Mouse (Mus musculus) G1E (cell line): ENCODE measurements around the gene Tfdp2. TPM values are rescaled to one million over a fixed set of nuclear protein-coding genes. Genes with fewer than 3 reads are reported as not detected.
A peak's percentile ranks its signal among the peaks of the same experiment; 100 is the strongest.

ENCODE experiments used
- ATAC-seq: 2 replicates; pipeline ENCODE4 v1.8.0; 2016; ENCODE audit warnings: mild to moderate bottlenecking; ENCODE audit not compliant: insufficient number of reproducible peaks, poor library complexity, low FRiP score, severe bottlenecking; ENCODE audit errors: extremely low read depth
- DNase-seq: peaks from one replicate; pipeline ENCODE4 v3.0.0; 2012; ENCODE audit warnings: low spot score
- H3K27me3 ChIP-seq: 2 replicates; pipeline ENCODE4 v1.6.1; 2012; ENCODE audit warnings: mild to moderate bottlenecking, low read length, inconsistent platforms; ENCODE audit not compliant: insufficient read depth
- H3K36me3 ChIP-seq: replicated peaks from 2 replicates; pipeline ENCODE3; 2012; ENCODE audit warnings: mild to moderate bottlenecking, inconsistent platforms
- H3K4me1 ChIP-seq: 2 replicates; pipeline ENCODE4 v1.6.1; 2012; ENCODE audit warnings: low read depth, low read length, inconsistent platforms, mixed read lengths; ENCODE audit not compliant: insufficient read depth
- H3K4me3 ChIP-seq: 2 replicates; pipeline ENCODE4 v1.5.1; 2012; ENCODE audit warnings: low read depth, mild to moderate bottlenecking, inconsistent platforms, low read length, moderate library complexity, mixed read lengths
- H3K9me3 ChIP-seq: replicated peaks from 2 replicates; pipeline ENCODE4 v1.6.1; 2012; ENCODE audit warnings: inconsistent platforms
- CTCF ChIP-seq: IDR thresholded peaks from 2 replicates; pipeline ENCODE4 v1.5.1; 2012; ENCODE audit warnings: low read depth, low read length, inconsistent platforms, mixed read lengths
- GATA1 ChIP-seq: IDR thresholded peaks from 2 replicates; pipeline ENCODE4 v1.6.1; 2012; ENCODE audit warnings: borderline replicate concordance, low read length, inconsistent platforms, mixed read lengths
- GATA2 ChIP-seq: IDR thresholded peaks from 2 replicates; pipeline ENCODE4 v1.6.1; 2012; ENCODE audit warnings: low read depth, low read length, inconsistent platforms, borderline replicate concordance
- POLR2AphosphoS5 ChIP-seq: IDR thresholded peaks from 2 replicates; pipeline ENCODE4 v1.6.1; 2012; ENCODE audit warnings: low read depth, low read length, inconsistent platforms; ENCODE audit not compliant: insufficient replicate concordance
- TAL1 ChIP-seq: conservative IDR thresholded peaks from 2 replicates; pipeline ENCODE4 v1.6.1; 2012; ENCODE audit warnings: low read depth, low read length, inconsistent platforms, mixed read lengths
- polyA plus RNA-seq: library from polyadenylated mRNA; stranded (reverse); fragments of >175 nt; gene quantifications from 2 replicates; pipeline ENCODE4 v1.2.3, GENCODE M21; 2012
- total RNA-seq, 2 experiments: library from RNA; stranded (forward) in 1 of 2; stranded (reverse) in 1 of 2; fragments of 200-1000 nt in 1 of 2; fragments of >200 nt in 1 of 2; fragmentation: Nextera tagmentation in 1 of 2; gene quantifications; 2 replicates each; pipeline ENCODE4 v1.2.3; 2014 to 2017

Gene Tfdp2
- total and polyA plus RNA-seq, 3 experiments = 10.7 to 101 (median 42.7) TPM

GRCm38 (mm10) chr9:96197806-96198205 lies 1.7 kb downstream of the Tfdp2 start:
- Histone ChIP-seq H3K4me1 (peaks cover 22% of the 10 kb centered on the region), H3K9me3 (no peaks in the 10 kb centered on the region), H3K4me3 (no peak overlapping the region), H3K27me3 (peaks cover 4% of the 10 kb centered on the region; the same call in 1 of the 2 replicates), H3K36me3 (peaks cover 4% of the 10 kb centered on the region)
- DNase-seq = no peak
- TF ChIP-seq CTCF (no peak), POLR2AphosphoS5 (no peak), TAL1 (no peak), GATA1 (no peak), GATA2 (no peak)
- ATAC-seq = no peak

DNA sequence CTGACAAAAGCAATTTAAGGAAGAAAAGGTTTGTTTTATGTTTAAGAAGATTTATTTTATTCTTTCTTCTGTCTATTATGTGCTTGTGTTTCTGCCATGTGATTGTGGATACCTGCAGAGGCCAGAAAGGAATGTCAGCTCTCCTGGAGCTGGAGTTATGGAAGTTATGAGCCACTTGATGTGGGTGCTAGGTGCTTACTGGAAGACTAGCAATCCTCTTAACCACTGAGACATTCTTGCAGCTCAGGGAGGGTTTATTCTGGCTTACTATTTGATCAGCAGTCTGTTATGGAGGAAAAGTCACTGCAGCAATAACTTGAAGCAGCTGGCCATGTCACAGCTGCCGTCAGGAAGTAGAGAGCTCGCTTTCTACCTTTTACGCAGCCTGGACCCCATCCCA lies 7.6 kb downstream of the Tfdp2 start:
- DNase-seq = no peak
- no peaks in the 10 kb centered on the region for H3K27me3 ChIP-seq
- H3K9me3 ChIP-seq = no peaks in the 10 kb centered on the region
- ATAC-seq = no peak
- no peaks in the 10 kb centered on the region for H3K4me1 ChIP-seq
- peaks cover 22% of the 10 kb centered on the region for H3K36me3 ChIP-seq
- H3K4me3 ChIP-seq = no peak overlapping the region
- TF ChIP-seq GATA2 = no peak

DNA sequence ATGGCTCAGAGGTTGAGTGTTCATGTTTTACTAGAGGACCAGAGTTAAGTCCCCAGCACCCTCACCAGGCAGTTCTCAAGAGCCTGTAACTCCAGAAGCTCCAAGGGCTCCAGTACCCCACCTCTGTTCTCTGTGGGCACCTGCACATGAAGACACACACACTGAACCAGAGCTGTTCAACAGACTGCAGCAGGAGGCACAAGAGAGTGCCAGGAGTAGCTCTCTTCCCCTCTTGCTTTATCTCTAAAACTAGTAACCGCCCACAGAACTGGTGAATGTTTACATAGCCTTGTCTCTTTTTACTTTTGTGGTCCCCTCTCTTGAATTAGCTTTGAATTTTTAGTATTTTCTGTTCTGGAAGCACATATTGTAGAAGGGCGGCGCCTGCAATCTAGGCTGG lies 11.4 kb downstream of the Tfdp2 start:
- no peaks in the 10 kb centered on the region for H3K27me3 ChIP-seq
- no peak for ATAC-seq
- no peaks in the 10 kb centered on the region for H3K9me3 ChIP-seq
- DNase-seq = no peak
- H3K4me1 ChIP-seq = no peaks in the 10 kb centered on the region
- H3K4me3 ChIP-seq = no peak overlapping the region
- H3K36me3 ChIP-seq = peaks cover 20% of the 10 kb centered on the region
- TF ChIP-seq GATA2 (no peak), CTCF (no peak), GATA1 (no peak), POLR2AphosphoS5 (no peak), TAL1 (no peak)

DNA sequence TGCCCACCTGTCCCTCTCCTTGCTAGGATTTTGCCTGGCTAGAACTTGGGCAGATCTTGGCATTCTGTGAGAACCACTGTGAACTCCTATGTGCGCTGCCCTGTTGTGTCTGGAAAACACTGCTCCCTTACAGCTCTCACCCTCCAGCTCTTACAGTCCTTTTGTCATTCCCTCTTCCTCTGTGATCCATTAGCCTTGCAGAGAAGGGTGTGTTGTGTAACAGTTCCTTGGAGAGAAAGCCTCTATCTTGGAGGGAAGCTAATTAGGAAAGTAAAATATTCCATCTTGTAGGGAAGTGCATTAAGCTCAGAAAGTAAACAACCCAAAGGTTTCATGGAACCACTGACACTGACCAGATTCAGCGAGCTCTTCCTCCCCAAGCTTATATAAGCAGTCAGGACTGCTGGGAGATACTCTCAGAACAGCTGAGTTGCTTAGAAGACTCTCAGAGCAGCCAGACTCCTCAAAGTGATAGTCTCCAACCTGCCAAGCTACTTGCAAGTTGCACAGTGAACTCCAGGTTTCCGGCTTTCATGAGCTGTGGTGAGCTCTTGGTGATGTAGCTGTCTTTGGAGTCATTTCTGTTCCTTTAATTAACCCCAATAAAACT lies 17.1 kb downstream of the Tfdp2 start:
- H3K27me3 ChIP-seq = no peaks in the 10 kb centered on the region
- H3K36me3 ChIP-seq = peaks cover 5% of the 10 kb centered on the region
- H3K4me3 ChIP-seq = no peak overlapping the region
- no peaks in the 10 kb centered on the region for H3K9me3 ChIP-seq
- DNase-seq (no peak), ATAC-seq (no peak)
- TF ChIP-seq GATA1 (no peak), GATA2 (no peak), POLR2AphosphoS5 (no peak), TAL1 (no peak), CTCF (no peak)
- H3K4me1 ChIP-seq = no peaks in the 10 kb centered on the region

- Histone ChIP-seq H3K4me3 (no peak overlapping the region), H3K9me3 (no peaks in the 10 kb centered on the region), H3K36me3 (peaks cover 5% of the 10 kb centered on the region), H3K4me1 (no peaks in the 10 kb centered on the region), H3K27me3 (no peaks in the 10 kb centered on the region)
- no peak for TF ChIP-seq POLR2AphosphoS5
- no peak for TF ChIP-seq GATA1
- no peak for TF ChIP-seq TAL1
- no peak for TF ChIP-seq CTCF
- TF ChIP-seq GATA2 = no peak
- ATAC-seq = no peak
- DNase-seq = no peak
Measured at GRCm38 (mm10) chr9:96214171-96214570, 18.1 kb downstream of the Tfdp2 start.

- peaks cover 5% of the 10 kb centered on the region for H3K36me3 ChIP-seq
- DNase-seq (no peak), ATAC-seq (no peak)
- H3K27me3 ChIP-seq = no peaks in the 10 kb centered on the region
- TF ChIP-seq TAL1 = no peak
- no peak for TF ChIP-seq CTCF
- no peak for TF ChIP-seq POLR2AphosphoS5
- no peak for TF ChIP-seq GATA1
- TF ChIP-seq GATA2 = no peak
- H3K9me3 ChIP-seq = no peaks in the 10 kb centered on the region
- H3K4me1 ChIP-seq = no peaks in the 10 kb centered on the region
- H3K4me3 ChIP-seq = no peak overlapping the region
Measured at GRCm38 (mm10) chr9:96217299-96217698, 21.2 kb downstream of the Tfdp2 start.

- TF ChIP-seq GATA1 (no peak), CTCF (0 out of 2 replicates have a peak, but pooled peaks have one; percentile 12), TAL1 (no peak), GATA2 (no peak), POLR2AphosphoS5 (no peak)
- Histone ChIP-seq H3K4me3 (no peak overlapping the region), H3K36me3 (peaks cover 4% of the 10 kb centered on the region), H3K4me1 (no peaks in the 10 kb centered on the region), H3K9me3 (no peaks in the 10 kb centered on the region), H3K27me3 (no peaks in the 10 kb centered on the region)
- no peak for ATAC-seq
- DNase-seq = no peak
Measured at GRCm38 (mm10) chr9:96217799-96218198, 21.7 kb downstream of the Tfdp2 start.
